Mouse (Mus musculus) CD4-positive helper T cell, adult 2 months (primary cell): ENCODE measurements around the gene Npas4.
A peak's percentile ranks its signal among the peaks of the same experiment; 100 is the strongest.
"Not testable (repeated sequence)": the region's sequence is repeated elsewhere in the genome, so short reads cannot be mapped to it uniquely, and the experiment has no call there.

ENCODE experiments used
- DNase-seq: peaks from one replicate; pipeline ENCODE4 v3.0.0-alpha.2; 2012; ENCODE audit warnings: low read depth, missing footprints, low spot score

The Npas4 gene

GRCm38 (mm10) chr19:4990256-4990625, at the start of gene Npas4:
TSS of gene Npas4 (minus strand) at chr19:4990316.
- no peak for DNase-seq

GRCm38 (mm10) chr19:5039301-5040114, 49.4 kb upstream of the Npas4 start:
- no peak for DNase-seq

- peak; percentile 91 for DNase-seq
These were observed 48.6 kb upstream of the Npas4 start, which contains the start of the genes B4gat1 and AC124502.3 for GRCm38 (mm10) chr19:5038709-5039156. TSS of gene B4gat1 (plus strand) at chr19:5038826. TSS of gene AC124502.3 (plus strand) at chr19:5038891.

GRCm38 (mm10) chr19:5037678-5038571, 47.8 kb upstream of the Npas4 start:
- peak; percentile 50 for DNase-seq

GRCm38 (mm10) chr19:5036577-5036976, 46.5 kb upstream of the Npas4 start:
- no peak for DNase-seq

- no peak for DNase-seq
These were observed 42.6 kb upstream of the Npas4 start for GRCm38 (mm10) chr19:5032686-5033085.

- no peak for DNase-seq
These were observed 36.0 kb upstream of the Npas4 start for GRCm38 (mm10) chr19:5026111-5026510.

GRCm38 (mm10) chr19:5023621-5024479, 33.7 kb upstream of the Npas4 start, which contains the start of gene Slc29a2:
TSS of gene Slc29a2 (plus strand) at chr19:5023860.
- DNase-seq: peak; percentile 88

- no peak for DNase-seq
These were observed 31.3 kb upstream of the Npas4 start for GRCm38 (mm10) chr19:5021416-5021815.

- no peak for DNase-seq
These were observed 28.1 kb upstream of the Npas4 start for GRCm38 (mm10) chr19:5018191-5018590.

GRCm38 (mm10) chr19:5017611-5018010, 27.5 kb upstream of the Npas4 start:
- no peak for DNase-seq

GRCm38 (mm10) chr19:5016782-5017181, 26.7 kb upstream of the Npas4 start:
- DNase-seq: peak; percentile 77

- no peak for DNase-seq
These were observed 26.2 kb upstream of the Npas4 start for GRCm38 (mm10) chr19:5016221-5016742.

- peak; percentile 68 for DNase-seq
These were observed 24.9 kb upstream of the Npas4 start for GRCm38 (mm10) chr19:5014961-5015398.

GRCm38 (mm10) chr19:5013138-5013537, 23.0 kb upstream of the Npas4 start:
- no peak for DNase-seq

- no peak for DNase-seq
These were observed 14.8 kb upstream of the Npas4 start for GRCm38 (mm10) chr19:5004925-5005324.

GRCm38 (mm10) chr19:5003644-5004043, 13.5 kb upstream of the Npas4 start:
- not testable (repeated sequence) for DNase-seq

- peak; percentile 91 for DNase-seq
These were observed 11.7 kb upstream of the Npas4 start for GRCm38 (mm10) chr19:5001666-5002406.

- no peak for DNase-seq
These were observed 9.5 kb upstream of the Npas4 start for GRCm38 (mm10) chr19:4999445-5000140.

- peak; percentile 49 for DNase-seq
These were observed 3.9 kb upstream of the Npas4 start for GRCm38 (mm10) chr19:4994043-4994442.
